Mouse (Mus musculus) thymus, postnatal 14 days (tissue): ENCODE results near the gene Cyp2d11.

Source experiments
- DNase-seq: peaks from one replicate; pipeline ENCODE4 v3.0.0; 2021

Cyp2d11 gene

GRCm38 (mm10) chr15:82350349-82350748 lies 43.5 kb downstream of the Cyp2d11 start:
- DNase-seq: no peak

- DNase-seq: peak; percentile 1
Observed at GRCm38 (mm10) chr15:82348999-82349341, 44.9 kb downstream of the Cyp2d11 start.

GRCm38 (mm10) chr15:82348258-82348998 lies 45.4 kb downstream of the Cyp2d11 start:
- peak; percentile 2 for DNase-seq

- no peak for DNase-seq
Observed at GRCm38 (mm10) chr15:82347852-82348251, 46.0 kb downstream of the Cyp2d11 start.

GRCm38 (mm10) chr15:82347303-82347676 lies 46.5 kb downstream of the Cyp2d11 start:
- no peak for DNase-seq

- no peak for DNase-seq
Observed at GRCm38 (mm10) chr15:82346580-82347302, 47.1 kb downstream of the Cyp2d11 start.

- DNase-seq: peak; percentile 98
Observed at GRCm38 (mm10) chr15:82345820-82346470, 47.9 kb downstream of the Cyp2d11 start.

GRCm38 (mm10) chr15:82344971-82345370 lies 48.9 kb downstream of the Cyp2d11 start:
- DNase-seq: no peak

GRCm38 (mm10) chr15:82343368-82344287 lies 50.2 kb downstream of the Cyp2d11 start:
- DNase-seq: no peak

- DNase-seq: no peak
Observed at GRCm38 (mm10) chr15:82342543-82342935, 51.3 kb downstream of the Cyp2d11 start.

GRCm38 (mm10) chr15:82341675-82342542 lies 51.9 kb downstream of the Cyp2d11 start:
- peak; percentile 31 for DNase-seq

- DNase-seq: peak; percentile 41
Observed at GRCm38 (mm10) chr15:82341036-82341501, 52.8 kb downstream of the Cyp2d11 start.

GRCm38 (mm10) chr15:82340414-82341035 lies 53.3 kb downstream of the Cyp2d11 start:
- DNase-seq: peak; percentile 4

GRCm38 (mm10) chr15:82339634-82340254 lies 54.1 kb downstream of the Cyp2d11 start:
- no peak for DNase-seq
